Mouse (Mus musculus): Measurements from ENCODE around the gene Myo10.

Myo10 gene

GRCm38 (mm10) chr15:25653680-25654079 is 31.4 kb downstream of the Myo10 start:
- DNase-seq, result no peak

DNA sequence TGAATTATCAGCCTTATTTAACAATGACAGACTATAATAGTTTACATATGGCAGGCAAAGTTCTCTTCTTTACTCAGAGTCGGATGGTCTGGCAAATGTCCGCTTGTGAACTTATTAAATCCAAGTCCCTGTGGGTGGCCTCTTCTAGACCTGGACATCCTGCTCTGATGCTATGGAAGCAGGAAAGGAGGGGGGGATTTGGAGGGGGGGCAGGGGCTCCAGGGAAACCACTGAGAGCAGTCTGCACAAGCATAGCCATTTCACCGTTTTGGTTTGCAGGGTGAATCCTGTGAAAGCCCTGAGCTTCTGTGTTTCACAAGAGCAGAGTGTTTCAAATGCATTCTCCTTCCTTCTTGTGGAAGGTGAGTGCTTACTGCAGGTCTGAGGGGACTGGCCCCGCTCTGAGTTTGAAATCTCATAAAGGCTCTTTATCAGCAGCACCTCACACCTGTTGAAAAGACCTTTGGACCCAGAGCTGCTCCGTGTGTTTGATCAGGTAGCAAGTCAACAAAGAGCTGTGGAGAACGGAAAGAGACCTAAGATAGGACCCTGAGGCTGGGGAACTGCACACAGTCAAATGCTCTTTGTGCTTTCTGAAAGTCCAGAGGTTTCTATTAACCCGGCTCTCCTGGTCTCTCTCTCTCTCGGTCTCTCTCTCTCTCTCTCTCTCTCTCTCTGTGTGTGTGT is 40.7 kb downstream of the Myo10 start:
- DNase-seq, result no peak

DNA sequence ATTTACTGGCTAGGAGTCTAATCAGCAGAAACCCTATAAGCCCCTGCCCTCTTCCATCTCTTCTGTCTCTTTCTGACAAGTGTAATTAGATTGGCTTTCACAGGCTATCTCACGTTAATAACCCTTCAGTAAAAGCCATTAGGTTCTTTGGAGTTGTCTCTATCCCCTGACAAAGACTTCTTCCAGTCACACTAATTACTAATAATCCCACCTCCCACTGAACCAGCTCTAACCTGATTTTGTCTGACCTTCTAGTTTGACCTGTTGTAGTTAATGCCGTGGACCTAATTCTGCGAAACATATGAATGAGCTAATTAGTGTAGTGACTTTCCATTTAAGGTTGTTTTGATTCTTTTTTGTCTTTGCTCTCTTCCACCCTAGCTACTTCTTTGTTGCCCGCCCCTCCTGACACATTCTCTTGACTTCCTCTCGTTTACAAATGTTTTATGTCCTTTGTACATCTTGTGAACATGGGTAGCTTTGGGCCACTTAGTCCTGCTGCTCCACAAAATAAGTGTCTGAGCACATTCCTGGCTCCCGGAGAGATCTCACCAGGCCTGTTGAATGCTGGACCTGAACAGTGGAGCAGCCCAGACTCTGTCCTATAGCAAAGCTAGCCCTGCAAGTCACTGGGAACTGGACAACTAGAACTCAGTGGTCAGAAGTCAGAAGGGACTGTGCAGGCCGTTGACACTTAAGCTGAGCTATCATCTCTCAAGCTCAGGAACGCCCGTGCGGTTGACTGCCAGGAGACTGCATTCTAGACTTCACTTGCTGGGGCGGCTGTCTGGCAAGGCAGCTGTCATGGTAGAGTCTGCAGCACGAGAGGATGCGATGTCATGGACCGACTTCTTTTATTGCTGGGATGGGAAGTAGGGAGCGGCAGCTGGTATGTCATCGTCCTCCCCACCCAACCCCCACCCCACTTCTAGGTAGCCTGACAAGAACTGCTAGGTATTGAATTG is 47.2 kb downstream of the Myo10 start:
- DNase-seq, result no peak

- no peak for DNase-seq
These were observed 51.1 kb downstream of the Myo10 start for GRCm38 (mm10) chr15:25673231-25673980.

DNA sequence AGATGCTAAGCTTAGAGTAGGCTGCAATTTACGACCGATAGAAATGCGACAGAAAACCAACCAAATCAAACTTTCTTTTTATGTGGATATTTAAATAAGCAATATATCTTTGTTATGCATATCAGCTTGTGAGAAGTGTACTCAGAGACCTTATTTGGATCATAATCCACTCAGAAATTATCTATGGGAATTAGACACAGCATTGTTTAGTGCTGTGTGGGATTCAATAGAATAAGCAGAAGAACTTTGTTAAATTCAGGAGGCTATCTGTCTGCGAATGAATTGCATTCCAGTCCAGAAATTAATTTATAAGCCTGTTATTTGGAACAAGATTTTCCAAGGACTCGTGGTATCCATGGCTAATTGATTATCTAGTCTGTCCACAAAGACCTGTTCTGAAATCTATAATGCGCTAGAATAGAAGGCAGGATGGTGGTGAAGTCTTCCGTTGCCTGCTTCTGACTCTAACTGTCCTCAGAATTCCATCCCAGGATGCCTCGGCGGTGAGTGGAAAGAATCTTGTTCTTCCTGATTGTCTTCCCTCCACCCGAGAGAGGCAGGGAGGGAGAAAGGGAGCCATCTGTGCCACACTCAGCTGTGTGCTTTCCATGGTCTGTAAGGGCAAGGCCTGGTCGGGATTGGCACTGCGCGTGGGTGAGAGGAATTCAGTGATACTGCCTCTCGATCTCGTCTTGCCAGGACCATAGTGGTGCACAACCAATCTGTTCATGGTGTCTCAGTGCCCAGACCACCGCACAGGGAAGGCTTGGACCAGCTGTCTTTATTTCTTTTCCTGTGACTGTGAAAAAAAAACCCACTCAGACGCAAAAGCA is 52.0 kb downstream of the Myo10 start:
- peak; percentile 22 for DNase-seq

GRCm38 (mm10) chr15:25674932-25675250 is 52.6 kb downstream of the Myo10 start:
- no peak for DNase-seq

- no peak for DNase-seq
These were observed 53.0 kb downstream of the Myo10 start for GRCm38 (mm10) chr15:25675359-25675758.

GRCm38 (mm10) chr15:25676056-25676785 is 53.9 kb downstream of the Myo10 start:
- DNase-seq, result no peak

GRCm38 (mm10) chr15:25679081-25679480 is 56.8 kb downstream of the Myo10 start:
- peak; percentile 19 for DNase-seq

DNA sequence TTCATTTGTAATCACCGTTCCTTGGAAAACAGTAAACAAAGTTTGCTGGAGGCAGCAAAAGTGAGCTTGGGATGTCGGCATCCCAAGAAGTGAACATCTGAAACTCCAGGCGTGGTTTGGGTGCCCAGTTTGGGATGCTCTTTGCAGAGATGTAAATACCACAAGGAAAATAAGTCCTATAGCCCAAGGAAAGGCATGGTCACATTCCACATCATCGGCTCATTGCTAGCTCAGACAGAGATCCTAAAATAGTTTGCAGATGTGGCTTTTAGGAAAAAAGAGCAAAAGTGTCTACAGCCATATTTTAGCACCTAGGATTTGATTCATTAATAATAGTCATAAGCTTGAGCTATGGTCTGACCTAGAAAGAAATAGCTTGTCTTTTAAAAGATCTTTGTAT is 57.3 kb downstream of the Myo10 start:
- DNase-seq, result no peak

GRCm38 (mm10) chr15:25680269-25680818 is 58.0 kb downstream of the Myo10 start:
- DNase-seq, result no peak

- DNase-seq, result no peak
These were observed 60.7 kb downstream of the Myo10 start for GRCm38 (mm10) chr15:25682953-25683507.

DNA sequence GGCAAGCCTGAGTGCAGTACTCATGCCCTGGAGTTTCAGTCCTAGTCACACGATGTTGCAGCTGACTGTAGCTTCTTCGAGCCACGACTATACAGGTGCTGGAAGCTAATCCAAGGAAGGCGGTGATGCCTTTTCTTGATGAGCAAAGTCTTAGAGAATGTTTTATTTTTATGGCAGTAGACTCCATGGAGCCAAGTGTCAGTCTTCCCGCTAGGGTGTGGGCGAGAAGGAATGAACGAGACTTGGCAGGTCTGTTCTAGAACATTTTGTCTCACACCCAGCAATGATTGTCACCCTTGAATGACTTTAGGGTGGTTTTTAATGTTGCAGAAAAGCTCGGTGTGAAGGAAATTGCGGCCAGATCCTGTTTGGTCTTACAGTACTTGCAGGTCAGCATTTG is 62.9 kb downstream of the Myo10 start:
- DNase-seq, result no peak

- DNase-seq, result no peak
These were observed 66.3 kb downstream of the Myo10 start for GRCm38 (mm10) chr15:25688424-25689283.

- DNase-seq, result no peak
These were observed 67.2 kb downstream of the Myo10 start for GRCm38 (mm10) chr15:25689477-25689876.

DNA sequence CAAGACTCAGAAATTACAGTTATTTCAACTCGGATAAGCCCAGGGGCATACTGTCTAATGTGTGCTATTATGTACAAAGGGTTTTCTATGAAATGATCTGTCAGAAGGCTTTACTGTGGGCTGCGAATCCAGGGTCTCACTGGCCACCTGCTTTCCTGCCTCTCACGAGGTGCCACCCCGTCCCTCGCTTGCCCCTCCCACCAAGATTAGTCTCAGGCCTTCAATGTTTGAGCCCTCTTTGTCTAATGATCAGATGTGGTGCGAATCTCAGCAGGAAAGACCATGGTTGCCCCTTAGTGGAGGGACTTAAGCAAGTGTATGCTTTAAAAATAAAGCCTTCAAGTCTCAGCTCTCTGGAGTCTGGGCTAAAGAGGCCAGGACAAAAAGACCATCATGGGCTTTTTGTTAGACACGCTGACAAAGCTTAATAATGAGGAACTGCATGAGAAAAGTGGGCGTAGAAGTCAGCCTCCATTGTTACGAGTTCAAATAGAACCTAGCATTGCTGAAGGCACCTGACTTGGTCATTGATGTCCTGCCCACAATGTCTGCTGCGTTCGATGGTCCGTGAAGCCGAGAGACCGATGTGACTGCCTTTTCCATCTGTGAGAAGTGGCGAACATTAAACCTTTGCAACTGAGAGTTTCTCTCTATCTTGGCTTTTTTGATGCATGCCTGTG is 67.9 kb downstream of the Myo10 start:
- DNase-seq, result no peak

DNA sequence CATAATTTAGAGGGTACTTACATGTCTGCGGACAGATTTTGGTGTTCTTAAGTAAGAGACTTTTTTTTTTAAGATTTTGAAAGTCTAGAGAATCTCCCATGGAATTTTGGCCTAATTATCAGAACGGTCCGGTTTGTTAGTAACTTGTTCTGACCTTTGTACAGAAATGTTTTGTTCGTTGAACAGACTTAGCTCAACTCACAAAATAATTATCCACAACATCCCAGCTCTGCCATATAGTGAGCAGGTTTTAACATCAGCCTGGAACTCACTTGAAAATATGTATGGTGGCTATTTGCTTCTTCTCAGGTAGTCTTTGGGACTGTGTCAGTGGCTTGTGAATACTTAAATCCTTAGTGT is 68.4 kb downstream of the Myo10 start:
- DNase-seq, result no peak

GRCm38 (mm10) chr15:25692254-25692950 is 70.1 kb downstream of the Myo10 start:
- DNase-seq, result no peak

GRCm38 (mm10) chr15:25693708-25694107 is 71.4 kb downstream of the Myo10 start:
- no peak for DNase-seq

Measured in cerebellum, adult 8-10 months (tissue).